Comparison of ENCODE assay signal across 29 mouse cellular contexts in the genomic region with DNA sequence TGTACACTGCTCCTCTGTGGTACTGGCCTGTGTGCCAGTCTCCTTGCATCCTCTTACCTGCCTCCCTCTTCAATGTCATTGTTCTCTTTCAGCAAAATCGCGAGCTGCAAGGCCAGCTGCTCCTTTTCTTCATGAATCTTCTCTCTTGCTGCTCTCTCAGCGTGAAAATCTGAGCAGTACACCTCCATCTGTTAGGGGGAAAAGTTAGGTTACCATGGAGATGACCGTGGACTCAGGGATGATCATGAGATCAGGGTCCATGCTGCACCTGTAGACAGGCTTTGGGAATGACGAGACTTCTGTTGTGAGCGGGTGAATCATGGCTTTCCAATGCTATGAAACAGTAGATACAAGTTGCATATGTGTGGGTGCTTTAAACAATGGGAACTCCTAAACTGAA. TPM values are rescaled to one million over a fixed set of nuclear protein-coding genes. Genes with fewer than 3 reads are reported as not detected.
"Had no signal": no experiment of that assay in that cellular context is flagged by ENCODE, and none has a peak within 500 bp of the region (broad histone marks: within the 10 kb centered on the region; RNA-seq: fewer than 3 reads in every experiment).

No protein-coding gene starts in this region.

- H3K27me3 ChIP-seq: limb, embryonic 13.5 days; liver, embryonic 13.5 days; midbrain, embryonic 12.5 days; midbrain, embryonic 15.5 days; neural tube, embryonic 13.5 days; stomach, embryonic 15.5 days had no signal

- H3K36me3 ChIP-seq: limb, embryonic 13.5 days; midbrain, embryonic 12.5 days; midbrain, embryonic 15.5 days; neural tube, embryonic 13.5 days; stomach, embryonic 15.5 days had no signal

- H3K4me1 ChIP-seq: midbrain, embryonic 15.5 days; neural tube, embryonic 13.5 days; stomach, embryonic 15.5 days had no signal

- H3K9me3 ChIP-seq: limb, embryonic 10.5 days; liver, embryonic 13.5 days; midbrain, embryonic 15.5 days; neural tube, embryonic 13.5 days; stomach, embryonic 15.5 days had no signal

- H3K4me3 ChIP-seq: layer of hippocampus, adult 2 months; limb, embryonic 10.5 days; limb, embryonic 13.5 days; liver, embryonic 13.5 days; midbrain, embryonic 12.5 days; midbrain, embryonic 15.5 days; myocyte; neural tube, embryonic 13.5 days; stomach, embryonic 15.5 days had no signal

- H3K9ac ChIP-seq: limb, embryonic 13.5 days; liver, embryonic 13.5 days; lung, embryonic 14.5 days; midbrain, embryonic 12.5 days; midbrain, embryonic 15.5 days; neural tube, embryonic 13.5 days; stomach, embryonic 15.5 days had no signal

- H3K27ac ChIP-seq: kidney, postnatal 0 days; layer of hippocampus, adult 2 months; limb, embryonic 10.5 days; limb, embryonic 13.5 days; liver, embryonic 13.5 days; midbrain, embryonic 12.5 days; midbrain, embryonic 15.5 days; neural tube, embryonic 13.5 days; stomach, embryonic 15.5 days had no signal

- H3K4me2 ChIP-seq: limb, embryonic 13.5 days; liver, embryonic 13.5 days; lung, embryonic 14.5 days; midbrain, embryonic 12.5 days; midbrain, embryonic 15.5 days; neural tube, embryonic 13.5 days; stomach, embryonic 15.5 days had no signal

- DNase-seq: kidney, adult 2 months; kidney, postnatal 25 days; layer of hippocampus, adult 9-11 months; liver; liver, embryonic 13.5 days; lung, embryonic 14.5 days; lung, postnatal 4 days; retina, postnatal 1 day; right cerebral cortex, postnatal 25 days; spleen, adult 18-20 months; thymus, postnatal 25 days had no signal

- ATAC-seq: lung, postnatal 0 days; midbrain, embryonic 15.5 days had no signal

RNA-seq across cellular contexts. Expression of gene Ucma, which starts 51.1 kb away (rescaled TPM):
- total RNA-seq: megakaryocyte progenitor cell, adult 5-6 weeks; megakaryocyte-erythroid progenitor cell, adult 5-6 weeks; monocyte, adult 5-6 weeks; neutrophil, adult 5-6 weeks had no signal
- polyA plus RNA-seq: kidney, adult 2 months; kidney, embryonic 14.5 days; kidney, postnatal 0 days; large intestine, adult 2 months; limb, embryonic 10.5 days; liver, embryonic 13.5 days; liver, embryonic 16.5 days; lung, embryonic 14.5 days; lung, postnatal 0 days; midbrain, embryonic 12.5 days; neural tube, embryonic 13.5 days; stomach, embryonic 15.5 days; urinary bladder, adult 2 months had no signal
